Mouse (Mus musculus): ENCODE measurements around the gene Smug1. TPM values are rescaled to one million over a fixed set of nuclear protein-coding genes. Genes with fewer than 3 reads are reported as not detected.
A peak's percentile ranks its signal among the peaks of the same experiment; 100 is the strongest.

Gene Smug1
- total and polyA plus RNA-seq, 2 experiments from 2014 or later, result 11.9 to 40.1 TPM

GRCm38 (mm10) chr15:103169612-103170315 is 2.9 kb upstream of the Smug1 start:
- Histone ChIP-seq H3K4me3 (ENCODE audit: low read length) (peak overlapping the region; percentile 47), H3K36me3 (ENCODE audit: insufficient read depth, low read length) (no peaks in the 10 kb centered on the region), H3K9ac (replicated peaks; ENCODE audit: low read length) (peak overlapping the region; percentile 51; the same call in 1 of the 2 replicates), H3K4me2 (ENCODE audit: low read depth, low read length) (peak overlapping the region; percentile 92), H3K27ac (0 out of 2 replicates have a peak overlapping the region, but pooled peaks have one; percentile 51), H3K4me1 (ENCODE audit: insufficient read depth, low read length) (no peaks in the 10 kb centered on the region), H3K27me3 (ENCODE audit: insufficient read depth, low read length) (peaks cover 44% of the 10 kb centered on the region), H3K9me3 (ENCODE audit: low read length) (no peaks in the 10 kb centered on the region)
- DNase-seq (ENCODE audit: low spot score), result no peak
- no peak for TF ChIP-seq CTCF (IDR thresholded peaks at IDR 0.05; ENCODE audit: low read depth)
- 3% methylated on average over 26 of the region's 26 CpGs for WGBS
- ATAC-seq, result no peak

DNA sequence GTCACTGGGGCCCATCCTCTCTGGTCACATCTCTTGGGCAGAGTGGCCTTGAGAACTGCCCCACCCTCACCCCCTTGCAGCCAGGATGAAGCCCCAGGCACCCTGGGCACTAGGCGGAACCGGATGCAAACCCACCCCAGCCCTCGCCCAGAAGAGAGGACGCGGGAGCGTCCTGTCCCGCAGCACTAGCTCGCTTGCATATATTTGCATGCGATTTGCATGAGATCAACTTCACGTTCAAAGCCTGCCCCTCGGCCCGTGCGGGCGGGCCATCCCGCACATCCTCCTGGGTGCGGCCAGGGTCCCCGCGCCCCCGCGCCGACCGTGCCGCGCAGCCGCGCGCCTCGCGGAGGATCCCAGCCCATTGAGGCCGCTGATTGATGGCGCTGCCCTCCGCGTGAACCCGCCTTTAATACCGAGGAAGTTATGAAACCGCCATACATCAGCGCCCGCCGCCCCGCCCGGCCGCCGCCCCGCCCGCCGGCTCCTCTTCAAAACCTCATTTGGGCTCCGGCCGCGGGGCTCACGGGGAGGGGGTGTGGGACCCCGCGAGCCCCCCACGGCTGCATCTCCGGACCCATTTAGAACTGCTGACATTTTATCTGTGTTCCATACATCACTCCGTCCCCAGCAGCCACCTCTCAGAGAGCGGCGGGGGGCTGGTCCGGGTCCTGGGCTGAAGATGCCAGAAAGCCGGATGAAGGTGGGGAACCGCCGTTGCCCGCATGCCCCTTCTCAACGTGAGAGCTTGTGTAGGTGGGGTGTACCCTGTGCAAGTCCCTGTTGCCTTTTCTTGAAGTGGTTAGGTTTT is 2.1 kb upstream of the Smug1 start:
- no peak for TF ChIP-seq CTCF (IDR thresholded peaks at IDR 0.05; ENCODE audit: low read depth)
- 0 out of 2 replicates have a peak, but pooled peaks have one; percentile 13 for ATAC-seq
- Histone ChIP-seq H3K36me3 (ENCODE audit: insufficient read depth, low read length) (no peaks in the 10 kb centered on the region), H3K4me1 (ENCODE audit: insufficient read depth, low read length) (no peaks in the 10 kb centered on the region), H3K9me3 (ENCODE audit: low read length) (no peaks in the 10 kb centered on the region), H3K4me2 (ENCODE audit: low read depth, low read length) (peak overlapping the region; percentile 92), H3K9ac (replicated peaks; ENCODE audit: low read length) (peak overlapping the region; percentile 51), H3K27ac (peak overlapping the region; percentile 51; the same call in 1 of the 2 replicates), H3K27me3 (ENCODE audit: insufficient read depth, low read length) (peaks cover 38% of the 10 kb centered on the region), H3K4me3 (ENCODE audit: low read length) (peak overlapping the region; percentile 47)
- WGBS, result 2% methylated on average over 61 of the region's 63 CpGs
- no peak for DNase-seq (ENCODE audit: low spot score)

DNA sequence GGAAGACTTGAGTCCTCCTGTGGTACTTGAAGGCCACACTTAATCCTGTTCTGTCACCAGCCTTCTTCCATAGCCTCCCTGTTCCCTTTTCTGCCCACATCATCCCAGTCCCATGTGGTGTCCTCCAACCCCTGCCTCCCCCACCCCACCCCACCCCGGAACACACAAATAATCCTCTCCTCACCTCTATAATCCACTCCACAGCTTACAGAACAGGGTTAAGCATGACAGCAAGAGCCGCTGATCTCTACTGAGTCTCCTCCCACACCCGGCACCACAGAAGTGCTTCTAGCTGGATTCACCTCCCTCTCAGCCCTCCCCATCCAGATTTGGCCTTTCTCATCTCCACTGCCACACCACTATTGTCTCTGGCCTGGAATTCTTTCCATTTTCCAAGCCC is 894 bp upstream of the Smug1 start:
- H3K27ac ChIP-seq, result no peak overlapping the region
- DNase-seq (ENCODE audit: low spot score) (no peak), ATAC-seq (no peak)
- no peak overlapping the region for H3K4me2 ChIP-seq (ENCODE audit: low read depth, low read length)
- H3K9ac ChIP-seq (replicated peaks; ENCODE audit: low read length), result no peak overlapping the region
- no peaks in the 10 kb centered on the region; the same call in 1 of the 2 replicates for H3K4me1 ChIP-seq (ENCODE audit: insufficient read depth, low read length)
- no peaks in the 10 kb centered on the region for H3K9me3 ChIP-seq (ENCODE audit: low read length)
- no peaks in the 10 kb centered on the region for H3K36me3 ChIP-seq (ENCODE audit: insufficient read depth, low read length)
- H3K4me3 ChIP-seq (ENCODE audit: low read length), result no peak overlapping the region
- 34% methylated on average over 3 of the region's 3 CpGs for WGBS
- peaks cover 32% of the 10 kb centered on the region for H3K27me3 ChIP-seq (ENCODE audit: insufficient read depth, low read length)
- TF ChIP-seq CTCF (IDR thresholded peaks at IDR 0.05; ENCODE audit: low read depth), result no peak

DNA sequence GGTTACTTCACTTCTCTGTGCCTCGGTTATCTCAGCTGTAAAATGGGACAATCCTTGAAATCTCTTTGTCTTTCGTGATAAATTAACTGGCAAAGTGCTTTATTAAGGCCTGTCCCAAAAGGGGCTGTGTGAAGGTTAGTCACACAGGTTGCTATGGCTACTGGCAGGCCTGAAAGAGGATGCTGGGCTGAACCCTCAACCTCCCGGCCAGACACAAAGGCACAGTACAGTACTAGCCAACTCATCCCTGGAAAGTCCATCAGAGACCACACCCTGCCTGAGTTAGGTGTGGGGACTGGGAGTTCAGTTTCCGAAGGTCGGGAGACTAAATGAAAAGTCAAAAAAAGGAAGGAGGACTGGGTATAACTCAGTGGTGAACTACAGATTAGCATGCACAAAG is 968 bp downstream of the Smug1 start:
- no peak for TF ChIP-seq CTCF (IDR thresholded peaks at IDR 0.05; ENCODE audit: low read depth)
- WGBS, result 25% methylated on average over 5 of the region's 5 CpGs
- no peak for ATAC-seq
- no peak overlapping the region for H3K4me2 ChIP-seq (ENCODE audit: low read depth, low read length)
- peaks cover 3% of the 10 kb centered on the region; the same call in 1 of the 2 replicates for H3K4me1 ChIP-seq (ENCODE audit: insufficient read depth, low read length)
- no peak overlapping the region for H3K4me3 ChIP-seq (ENCODE audit: low read length)
- H3K27ac ChIP-seq, result no peak overlapping the region
- H3K36me3 ChIP-seq (ENCODE audit: insufficient read depth, low read length), result no peaks in the 10 kb centered on the region
- peaks cover 16% of the 10 kb centered on the region for H3K27me3 ChIP-seq (ENCODE audit: insufficient read depth, low read length)
- no peaks in the 10 kb centered on the region for H3K9me3 ChIP-seq (ENCODE audit: low read length)
- no peak for DNase-seq (ENCODE audit: low spot score)
- H3K9ac ChIP-seq (replicated peaks; ENCODE audit: low read length), result no peak overlapping the region

- DNase-seq (ENCODE audit: low spot score), result peak; percentile 96
- Histone ChIP-seq H3K9ac (replicated peaks; ENCODE audit: low read length) (no peak overlapping the region), H3K27ac (no peak overlapping the region), H3K4me1 (ENCODE audit: insufficient read depth, low read length) (peaks cover 3% of the 10 kb centered on the region; the same call in 1 of the 2 replicates), H3K4me3 (ENCODE audit: low read length) (no peak overlapping the region), H3K27me3 (ENCODE audit: insufficient read depth, low read length) (peaks cover 13% of the 10 kb centered on the region), H3K9me3 (ENCODE audit: low read length) (no peaks in the 10 kb centered on the region), H3K36me3 (ENCODE audit: insufficient read depth, low read length) (no peaks in the 10 kb centered on the region), H3K4me2 (ENCODE audit: low read depth, low read length) (no peak overlapping the region)
- ATAC-seq, result peak; percentile 39; the same call in 1 of the 2 replicates
- peak; percentile 98 for TF ChIP-seq CTCF (IDR thresholded peaks at IDR 0.05; ENCODE audit: low read depth)
- WGBS, result 1% methylated on average over 13 of the region's 13 CpGs
Observed at GRCm38 (mm10) chr15:103165379-103165778, 1.5 kb downstream of the Smug1 start.

- Histone ChIP-seq H3K4me1 (ENCODE audit: insufficient read depth, low read length) (peaks cover 3% of the 10 kb centered on the region; the same call in 1 of the 2 replicates), H3K27ac (peak overlapping the region; percentile 22; the same call in 1 of the 2 replicates), H3K4me3 (ENCODE audit: low read length) (peak overlapping the region; percentile 51), H3K4me2 (ENCODE audit: low read depth, low read length) (peak overlapping the region; percentile 71), H3K9ac (replicated peaks; ENCODE audit: low read length) (peak overlapping the region; percentile 53), H3K27me3 (ENCODE audit: insufficient read depth, low read length) (no peaks in the 10 kb centered on the region), H3K36me3 (ENCODE audit: insufficient read depth, low read length) (no peaks in the 10 kb centered on the region), H3K9me3 (ENCODE audit: low read length) (no peaks in the 10 kb centered on the region)
- TF ChIP-seq CTCF (IDR thresholded peaks at IDR 0.05; ENCODE audit: low read depth), result no peak
- WGBS, result 8% methylated on average over 25 of the region's 25 CpGs
- peak; percentile 92 for ATAC-seq
- peak; percentile 99 for DNase-seq (ENCODE audit: low spot score)
Observed at GRCm38 (mm10) chr15:103163182-103163919, 3.5 kb downstream of the Smug1 start.
